Mouse (Mus musculus) spleen, adult 18-20 months (tissue): ENCODE data around the gene Tns3.
A peak's percentile ranks its signal among the peaks of the same experiment; 100 is the strongest.

ENCODE experiments used
- DNase-seq, 2 experiments: peaks; one replicate each; pipeline ENCODE4 v3.0.0; 2022; ENCODE audit warnings: mixed read lengths in 2 of 2

The Tns3 gene

GRCm38 (mm10) chr11:8432941-8433340 is 231.4 kb downstream of the Tns3 start:
- DNase-seq: no peak

GRCm38 (mm10) chr11:8427660-8428059 is 236.7 kb downstream of the Tns3 start:
- DNase-seq: no peak

- DNase-seq: no peak
Observed at GRCm38 (mm10) chr11:8425226-8425570, 239.1 kb downstream of the Tns3 start.

GRCm38 (mm10) chr11:8424342-8425225 is 239.8 kb downstream of the Tns3 start:
- DNase-seq: peak in 1 of 2 experiments; percentile 39

GRCm38 (mm10) chr11:8405225-8405899 is 259.0 kb downstream of the Tns3 start:
- peak in 1 of 2 experiments; percentile 35 for DNase-seq

- no peak for DNase-seq
Observed at GRCm38 (mm10) chr11:8401328-8401727, 263.0 kb downstream of the Tns3 start.

- no peak for DNase-seq
Observed at GRCm38 (mm10) chr11:8396329-8396728, 268.0 kb downstream of the Tns3 start.

GRCm38 (mm10) chr11:8391564-8391963 is 272.8 kb downstream of the Tns3 start:
- DNase-seq: no peak

- no peak for DNase-seq
Observed at GRCm38 (mm10) chr11:8385891-8386405, 278.4 kb downstream of the Tns3 start.
